Mouse (Mus musculus) thymus, postnatal 14 days (tissue): Measurements from ENCODE around the gene E130114P18Rik.
A peak's percentile ranks its signal among the peaks of the same experiment; 100 is the strongest.

Experiments used
- DNase-seq: peaks from one replicate; pipeline ENCODE4 v3.0.0; 2021

The E130114P18Rik gene

DNA sequence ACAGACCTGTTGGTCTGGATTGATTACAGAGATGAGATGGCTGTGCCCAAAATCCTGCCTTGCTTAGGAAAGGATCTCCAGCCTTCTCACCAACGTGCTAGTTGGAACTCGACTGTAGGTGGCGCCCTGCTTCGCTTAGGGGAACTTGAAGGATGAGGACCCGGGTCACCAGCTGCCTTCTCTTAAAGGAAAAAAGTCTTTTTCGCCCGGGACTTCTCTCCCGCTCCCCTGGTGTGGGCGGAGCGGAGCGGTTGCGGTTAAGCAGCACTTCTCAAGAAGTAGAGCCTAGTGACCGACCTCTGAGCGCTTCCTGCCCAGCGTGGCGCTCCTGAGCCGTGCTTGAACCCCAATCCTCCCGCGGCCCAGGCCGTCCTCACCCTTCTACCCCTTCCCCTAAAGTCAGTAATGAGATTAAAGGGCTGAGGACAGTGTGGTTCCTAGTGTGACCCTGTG is 26.8 kb downstream of the E130114P18Rik start:
- peak; percentile 92 for DNase-seq

DNA sequence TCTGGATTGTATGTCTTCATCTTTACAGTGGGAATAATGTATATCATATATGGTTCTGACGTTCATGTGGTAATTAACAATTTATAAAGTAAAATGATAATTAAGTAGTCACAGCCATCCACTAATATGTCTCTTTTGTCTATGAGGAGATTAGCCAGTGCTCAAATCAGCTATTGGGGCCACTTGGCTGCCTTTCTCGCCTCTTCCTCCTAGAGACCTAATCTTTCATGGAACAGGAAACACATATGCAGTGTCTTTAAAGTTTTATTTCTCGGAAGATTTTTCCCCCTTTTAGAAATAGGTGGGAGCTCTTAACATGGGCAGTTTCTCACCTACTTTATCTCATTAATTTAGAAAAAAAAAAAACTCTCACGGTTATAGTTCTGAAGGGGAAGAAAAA is 27.5 kb downstream of the E130114P18Rik start:
- DNase-seq, result no peak

DNA sequence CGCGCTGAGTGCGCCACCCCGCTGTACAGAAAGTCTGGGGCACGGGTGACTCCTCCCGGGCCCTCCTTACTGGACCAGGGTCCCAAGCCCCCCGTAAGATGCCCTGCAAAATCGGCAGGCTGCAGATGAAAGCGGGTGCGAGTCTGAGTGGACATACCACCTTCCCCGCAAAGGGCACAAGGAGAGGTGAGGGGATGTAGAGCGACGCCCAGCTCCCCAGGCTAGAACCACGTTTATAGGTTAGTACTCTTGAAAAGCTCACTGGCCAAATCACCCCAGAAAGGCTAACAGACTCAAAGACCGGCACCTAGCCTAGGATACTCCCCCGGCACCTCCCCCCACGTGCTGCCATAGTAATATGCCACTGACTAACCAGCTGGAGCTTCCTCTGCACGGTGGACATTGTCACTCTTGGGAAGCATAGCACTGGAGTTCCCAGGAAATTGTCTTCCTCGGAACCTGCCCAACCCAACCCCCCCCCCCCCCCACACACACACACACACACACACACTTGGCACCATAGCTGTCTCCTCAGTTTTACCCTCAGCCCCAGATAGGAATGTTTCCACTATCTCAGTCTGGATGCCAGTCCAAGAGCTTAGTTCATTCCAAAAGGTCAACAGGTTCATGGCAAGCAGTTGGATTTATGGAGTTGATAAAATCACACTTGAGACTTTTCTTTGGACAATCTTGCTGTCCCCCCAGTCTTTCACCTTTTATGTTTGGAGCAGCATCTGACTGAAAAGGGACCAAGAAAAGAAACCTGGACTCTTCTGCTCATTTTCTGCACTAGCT is 31.6 kb downstream of the E130114P18Rik start:
- no peak for DNase-seq

DNA sequence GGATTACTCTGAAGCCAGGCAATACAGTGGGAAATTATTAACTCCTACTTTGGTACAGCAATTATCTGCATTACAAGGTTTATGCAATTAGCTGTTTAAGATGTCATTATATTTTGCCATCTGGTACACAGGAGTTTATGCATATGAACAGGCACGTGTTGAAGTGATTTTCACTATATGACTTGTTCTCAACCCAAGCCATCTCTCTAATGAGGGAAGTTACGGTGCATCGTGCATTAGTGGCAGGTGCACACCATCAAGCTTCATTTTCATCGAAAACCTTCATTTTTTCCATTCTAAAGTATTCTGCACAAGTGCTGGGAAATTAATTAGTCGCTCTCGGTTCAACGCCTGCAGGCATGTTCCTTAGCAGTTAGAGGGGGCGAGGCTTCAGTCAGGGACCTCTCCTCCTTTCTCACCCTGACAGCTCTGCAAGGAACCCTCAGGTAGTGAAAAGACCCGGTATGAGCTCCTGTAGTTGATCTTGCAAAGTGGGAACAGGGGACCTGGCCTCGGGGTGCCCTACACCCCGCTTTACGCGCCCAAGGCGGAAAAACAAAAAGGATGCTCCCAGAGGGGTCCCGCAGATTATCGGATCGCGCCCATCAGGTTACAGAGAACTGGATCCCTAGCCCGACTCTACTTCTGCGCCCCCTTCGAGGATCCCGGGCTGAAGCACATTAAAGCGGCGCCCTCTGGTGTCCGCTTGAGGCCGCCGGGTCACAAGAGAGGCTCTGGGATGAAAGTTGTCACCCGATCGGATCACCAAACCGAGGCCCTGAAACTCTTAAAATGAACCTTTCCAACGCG is 32.4 kb downstream of the E130114P18Rik start:
- peak; percentile 84 for DNase-seq

DNA sequence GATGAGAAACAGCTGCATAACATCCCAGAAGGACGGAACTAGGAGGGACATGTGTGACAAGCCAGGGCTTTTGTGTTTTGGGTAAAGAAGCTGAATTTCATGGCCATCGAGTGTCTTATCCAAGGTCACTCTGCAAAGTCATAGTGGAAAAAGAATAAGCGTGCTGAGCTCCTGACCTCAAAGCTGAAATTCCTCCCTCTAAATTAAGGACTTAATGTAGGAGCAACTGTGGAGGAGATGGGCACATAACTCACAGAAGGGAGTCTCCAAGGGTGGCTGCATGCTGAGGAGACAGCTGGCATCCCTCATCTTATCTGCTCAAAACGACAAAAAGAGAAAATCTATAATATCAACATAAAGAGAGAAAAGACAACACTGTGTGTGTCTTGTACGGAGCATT is 33.9 kb downstream of the E130114P18Rik start:
- DNase-seq, result no peak

DNA sequence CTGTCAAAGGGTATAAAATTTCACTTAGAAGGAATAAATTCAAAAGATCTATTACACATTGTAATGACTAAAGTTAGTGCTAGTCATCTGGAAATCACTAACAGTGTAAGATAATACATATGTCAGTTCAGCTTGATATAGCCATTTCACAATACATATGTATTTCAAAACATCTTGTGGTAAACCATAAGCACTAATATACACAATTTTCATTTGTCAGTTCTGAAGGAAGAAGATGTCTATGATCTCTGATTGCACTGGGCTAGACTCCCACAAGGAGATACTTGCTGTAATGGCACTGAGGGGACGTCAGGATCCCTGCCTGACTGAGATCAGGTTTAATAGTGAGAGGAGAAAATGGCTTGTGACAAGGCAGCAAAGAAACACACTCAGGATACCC is 44.5 kb downstream of the E130114P18Rik start:
- no peak for DNase-seq

DNA sequence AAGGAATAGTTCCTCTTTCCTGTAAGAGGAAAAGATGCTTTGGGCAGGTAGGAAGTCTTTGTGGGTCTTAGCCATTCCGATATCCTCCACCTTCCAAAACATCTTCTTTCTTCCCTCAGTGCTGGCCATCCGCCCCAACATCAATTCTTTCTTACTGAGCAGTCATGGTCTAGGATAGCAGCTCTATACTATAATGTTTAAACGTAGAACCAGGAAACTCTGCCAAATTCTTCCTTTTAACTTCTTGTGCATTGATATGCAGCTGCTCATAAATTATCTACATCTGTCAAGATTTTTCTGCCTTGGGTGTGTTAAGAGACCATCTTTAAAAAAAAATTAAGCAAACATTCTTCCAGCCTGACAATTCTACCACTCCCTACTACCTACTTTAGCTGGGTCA is 47.5 kb downstream of the E130114P18Rik start:
- DNase-seq, result no peak

DNA sequence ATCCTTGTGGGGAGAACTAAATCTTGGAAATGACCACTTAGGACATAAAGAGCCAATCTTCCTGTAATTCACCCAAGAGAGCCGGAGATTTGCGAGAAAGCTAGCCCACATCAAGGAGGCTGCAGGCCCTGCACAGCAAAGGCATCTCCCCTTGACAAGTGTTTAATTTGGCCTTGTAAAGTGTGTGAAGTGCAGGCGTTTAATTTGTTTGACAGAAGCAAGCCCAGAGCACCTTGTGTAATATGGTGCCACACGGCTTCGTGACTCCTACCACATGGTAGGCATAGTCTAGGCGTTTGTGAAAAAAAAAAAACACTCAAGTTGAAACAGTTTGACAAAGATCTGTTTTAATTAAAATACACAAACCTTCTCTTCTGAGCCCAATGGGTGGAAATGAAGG is 47.9 kb downstream of the E130114P18Rik start:
- DNase-seq, result no peak

DNA sequence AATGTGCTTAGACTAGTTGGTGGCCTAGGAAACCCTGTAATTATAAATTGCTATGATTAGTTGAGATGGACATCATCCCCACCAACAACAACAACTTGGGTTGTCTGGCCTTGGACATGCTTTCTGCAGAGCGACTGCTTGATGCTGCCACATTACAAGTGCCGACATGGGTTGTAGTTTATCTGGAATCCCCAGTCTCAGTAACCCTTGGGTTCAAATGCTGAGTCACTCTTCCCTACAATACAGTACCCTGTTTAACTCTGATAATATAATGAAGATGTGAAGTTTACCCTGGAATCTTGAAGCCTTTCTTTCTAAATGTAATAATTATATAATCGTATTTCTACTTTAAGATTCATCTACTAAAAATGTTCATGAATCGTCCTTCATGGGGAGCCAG is 49.4 kb downstream of the E130114P18Rik start:
- no peak for DNase-seq

DNA sequence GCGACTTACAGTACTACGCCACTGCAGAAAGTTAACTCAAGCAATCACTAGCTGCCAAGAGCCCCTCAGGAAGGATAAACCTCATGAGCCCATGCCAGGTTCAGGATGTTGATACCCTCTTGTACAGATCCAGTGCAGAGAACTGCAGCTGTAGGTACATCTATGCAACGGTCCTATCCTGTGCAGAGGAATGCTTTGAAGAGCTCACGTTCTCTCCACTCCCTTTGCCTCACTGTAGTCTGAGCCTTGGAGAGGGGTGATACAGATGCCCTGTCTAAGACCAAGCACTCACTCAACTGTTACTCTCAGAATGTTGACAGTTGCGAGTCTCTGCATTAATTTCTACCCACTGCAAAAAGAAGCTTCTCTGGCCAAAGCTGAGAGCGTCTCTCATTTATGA is 54.5 kb downstream of the E130114P18Rik start:
- no peak for DNase-seq

DNA sequence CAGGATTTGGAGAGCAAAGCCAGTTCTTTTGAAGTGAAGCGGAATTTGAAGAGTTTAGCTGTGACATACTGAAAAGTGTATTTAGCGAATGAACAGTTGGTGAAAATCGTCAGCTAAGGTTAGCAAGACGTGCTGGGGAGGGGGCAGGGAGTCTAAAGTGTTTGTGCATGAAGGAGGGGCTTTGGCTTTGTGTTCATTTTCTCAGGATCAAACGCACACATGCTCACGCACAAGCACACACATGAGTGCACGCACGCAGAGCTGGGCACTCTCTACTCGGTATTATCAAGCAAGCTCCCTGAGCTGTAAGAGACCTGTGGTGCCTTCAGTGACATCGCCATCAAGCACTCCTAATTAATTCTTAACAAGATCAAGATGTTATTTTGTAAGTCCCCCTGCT is 55.2 kb downstream of the E130114P18Rik start:
- no peak for DNase-seq

DNA sequence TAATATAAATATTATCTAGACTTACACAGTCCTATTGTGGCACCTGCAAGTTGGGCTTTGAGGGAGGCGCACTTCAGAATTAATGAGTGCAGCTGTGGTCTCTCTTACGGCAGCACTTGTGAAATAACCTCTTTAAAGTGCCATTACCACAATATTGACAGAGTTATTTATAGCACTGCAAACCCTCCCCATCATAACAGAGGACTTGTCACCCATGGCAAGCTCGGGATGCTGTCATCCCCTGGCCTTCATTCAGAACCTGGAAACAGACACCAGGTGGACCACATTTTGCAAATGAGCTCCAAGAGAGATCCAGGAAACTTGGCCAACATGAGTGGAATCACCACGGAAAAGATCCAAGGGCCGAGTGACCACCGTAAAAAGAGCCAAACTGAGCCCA is 63.3 kb downstream of the E130114P18Rik start:
- no peak for DNase-seq

DNA sequence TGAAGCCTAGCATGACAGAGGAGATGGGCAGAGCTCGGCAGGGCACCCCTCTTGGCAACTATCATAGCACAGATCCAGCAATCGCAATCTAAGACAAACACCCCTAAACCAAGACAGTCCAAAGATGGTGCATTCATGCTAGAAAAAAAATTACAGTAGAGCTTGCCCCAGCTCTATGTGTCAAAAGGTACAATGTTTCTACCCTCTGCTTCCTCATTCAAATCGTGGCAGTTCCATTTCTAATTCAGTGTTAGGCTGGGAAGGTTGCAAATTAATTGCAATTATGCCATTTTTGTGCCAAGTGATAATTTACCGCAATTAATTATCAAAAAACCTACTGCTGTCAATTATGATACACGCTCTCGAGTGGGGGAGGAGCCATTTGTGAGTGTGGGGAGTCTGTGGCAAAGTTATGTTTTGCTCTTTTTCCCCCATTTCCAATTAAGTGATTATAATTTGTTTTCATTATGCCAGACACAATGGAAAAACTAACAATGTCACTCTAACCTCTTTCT is 63.7 kb downstream of the E130114P18Rik start:
- no peak for DNase-seq

DNA sequence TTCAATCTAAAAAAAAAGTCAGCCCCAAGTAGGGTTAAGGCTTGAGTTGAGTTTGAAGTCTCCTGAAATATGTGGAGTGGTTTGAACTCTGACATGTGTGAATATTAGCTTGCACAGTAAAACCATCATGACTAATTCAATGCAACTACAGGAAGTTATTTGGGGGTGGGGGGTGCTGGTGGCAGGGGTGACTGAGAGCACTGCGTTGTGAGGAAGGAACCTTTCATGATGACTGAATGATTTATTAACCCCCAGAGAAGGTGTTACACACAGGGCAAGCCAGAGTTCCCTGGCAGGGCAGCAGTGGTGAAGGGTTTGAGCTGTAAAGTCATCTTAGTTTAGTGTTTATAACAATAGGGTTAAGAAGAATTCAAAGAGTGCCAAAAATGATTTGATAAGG is 65.3 kb downstream of the E130114P18Rik start:
- DNase-seq, result no peak

DNA sequence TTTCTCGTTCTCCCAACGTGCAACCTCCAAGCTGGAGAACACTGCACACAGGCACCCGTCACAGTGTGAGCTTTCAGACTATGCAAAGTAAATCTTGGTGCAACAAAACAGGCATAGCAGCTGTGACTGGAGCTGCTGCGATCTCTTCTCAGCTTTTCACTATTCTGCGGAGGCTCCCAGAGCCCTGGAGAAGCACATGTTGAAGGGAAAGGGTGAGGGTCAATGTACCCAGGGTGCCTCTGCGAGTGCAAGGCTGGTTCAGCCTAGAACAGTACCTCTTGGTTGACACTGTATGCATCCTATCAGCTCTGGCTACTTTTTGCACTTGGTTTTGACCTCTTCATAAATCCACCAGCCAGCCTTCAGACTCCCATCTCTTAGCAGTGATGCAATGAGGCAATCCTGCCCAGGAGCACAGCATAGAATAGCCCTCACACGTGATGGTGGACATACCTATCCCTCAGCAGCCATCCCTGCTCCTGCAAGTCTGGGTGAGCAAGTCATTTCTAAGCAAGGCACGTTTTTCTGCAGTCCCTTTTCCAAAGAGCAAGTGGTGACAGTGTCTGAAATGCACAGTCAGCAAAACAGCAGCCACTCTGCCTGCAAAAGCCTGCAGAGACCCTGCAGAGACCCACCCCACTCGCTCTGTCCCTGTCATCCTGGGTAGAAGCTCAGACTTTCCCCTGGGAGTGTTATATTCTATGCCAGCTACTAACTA is 67.7 kb downstream of the E130114P18Rik start:
- DNase-seq, result no peak

DNA sequence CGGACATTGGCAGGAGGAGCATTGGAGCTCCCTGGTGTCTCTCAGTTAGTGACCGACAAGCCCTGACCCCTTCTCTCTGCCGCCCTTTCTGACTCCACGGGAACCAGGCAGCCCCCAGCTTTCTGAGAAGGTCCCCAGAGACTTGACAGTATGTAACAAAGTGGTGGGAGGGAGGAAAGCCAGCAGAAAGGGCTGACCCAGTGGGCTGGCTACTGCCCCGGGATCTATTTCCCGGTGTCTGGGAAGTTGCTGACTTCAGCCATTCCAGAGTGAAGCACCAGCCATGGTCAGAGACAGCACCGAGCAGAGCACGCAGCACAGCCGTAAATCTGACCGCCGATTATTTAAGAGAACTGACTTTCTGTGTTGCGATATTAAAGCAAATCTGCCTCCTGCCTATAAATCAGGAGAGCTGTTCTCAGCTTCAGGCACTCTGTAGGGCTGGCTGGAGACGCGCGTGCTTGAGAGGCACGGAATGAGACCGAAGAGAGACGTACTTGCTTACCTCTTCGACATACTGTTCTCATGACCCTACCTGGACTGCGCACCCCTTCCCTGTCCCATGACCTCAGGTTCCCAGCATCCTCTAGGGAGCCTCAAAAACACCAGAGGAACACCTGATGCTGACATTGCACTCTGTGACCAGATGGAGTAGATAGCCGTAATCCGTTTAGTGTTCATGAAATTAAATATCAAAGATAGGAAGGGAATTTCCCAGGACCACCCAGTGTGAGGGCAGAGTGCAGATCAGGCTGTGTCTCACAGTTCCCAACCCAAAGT is 70.3 kb downstream of the E130114P18Rik start:
- no peak for DNase-seq

DNA sequence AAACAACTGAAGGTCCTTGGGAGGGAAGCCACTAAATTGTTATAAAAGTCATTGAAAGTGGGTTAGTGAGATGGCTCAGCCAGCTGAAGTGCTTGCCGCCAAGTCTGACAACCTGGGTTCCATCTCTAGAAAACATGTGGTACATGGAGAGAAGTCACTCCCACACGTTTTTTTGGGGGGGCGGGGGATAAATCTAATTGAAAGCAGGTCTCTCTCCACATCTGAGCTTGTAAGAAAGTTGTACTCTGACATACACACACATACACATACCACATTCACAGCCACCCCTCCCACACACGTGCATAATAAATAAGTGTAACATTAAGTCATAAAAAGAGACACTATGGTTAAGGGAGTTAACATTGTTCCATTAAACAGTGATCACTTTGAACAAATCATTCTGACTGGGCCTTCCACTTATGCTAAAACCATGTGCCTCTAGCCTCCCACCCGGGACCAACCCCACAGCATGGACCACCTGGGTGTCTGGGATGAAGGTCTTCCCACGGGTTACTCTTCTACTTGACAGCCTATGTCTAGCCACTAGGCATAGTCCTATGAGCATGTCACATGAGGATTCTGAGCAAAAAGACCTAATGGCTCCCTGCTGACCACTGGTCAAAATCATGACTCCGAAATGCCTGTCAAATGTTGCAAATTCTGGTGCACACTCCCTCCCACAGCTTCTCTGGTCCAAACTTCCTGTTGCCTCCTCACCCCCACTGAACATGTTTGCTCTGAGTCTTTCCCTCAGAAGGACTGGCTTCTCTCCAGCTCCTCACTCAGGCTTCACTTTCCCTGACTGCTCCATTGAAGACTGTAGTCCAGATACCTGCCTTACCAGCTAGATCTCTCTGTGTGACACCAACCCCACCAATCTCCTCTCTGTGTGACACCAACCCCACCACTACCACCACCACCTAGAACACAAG is 80.9 kb downstream of the E130114P18Rik start:
- no peak for DNase-seq

DNA sequence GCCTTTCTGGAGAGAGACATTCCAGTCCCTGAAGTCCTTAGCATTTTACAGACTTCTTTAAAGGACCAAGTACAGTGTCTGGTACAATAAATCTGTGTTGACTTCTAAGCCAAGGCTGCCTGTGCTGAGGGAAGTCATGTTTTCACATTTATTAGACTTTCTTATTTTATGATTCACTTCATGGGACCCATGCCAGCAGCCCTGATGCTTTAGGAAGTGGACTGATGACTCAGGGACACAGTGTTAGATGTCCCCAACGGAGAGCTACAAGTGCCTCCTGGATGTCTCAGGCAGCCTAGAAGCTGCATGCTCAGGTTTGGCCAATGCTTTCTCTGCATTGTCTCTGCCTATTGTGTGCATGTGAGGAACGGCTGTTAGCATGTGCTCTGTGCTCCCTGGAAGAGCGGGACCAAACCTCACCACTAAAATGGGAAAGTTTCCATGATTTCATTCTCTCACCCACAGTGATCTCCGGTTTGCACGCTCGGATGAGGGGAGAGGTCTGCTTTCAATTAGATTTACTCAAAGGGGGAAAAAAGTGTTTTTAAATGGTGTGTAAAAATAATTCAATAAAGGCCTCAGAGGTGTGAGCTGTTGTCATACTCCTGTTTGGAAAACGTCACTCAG is 82.4 kb downstream of the E130114P18Rik start:
- no peak for DNase-seq

DNA sequence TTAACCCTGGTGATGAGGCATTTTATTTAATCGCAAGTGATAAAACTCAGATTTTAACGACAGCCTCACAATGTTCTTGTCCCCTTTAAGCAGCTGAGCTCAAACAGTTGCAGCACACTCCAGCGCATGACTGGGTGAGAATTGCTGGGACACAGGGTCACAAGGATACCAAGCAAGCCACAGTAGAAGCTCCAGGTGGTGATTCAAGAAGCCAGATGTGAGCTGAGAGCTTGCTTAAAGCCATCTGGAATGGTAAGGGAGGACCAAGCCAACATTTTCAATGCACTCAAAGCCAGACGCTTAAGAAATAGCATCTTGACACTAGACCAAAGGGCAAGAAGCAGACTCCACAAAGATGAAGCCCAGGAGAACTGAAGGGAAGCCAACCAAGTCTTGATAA is 83.9 kb downstream of the E130114P18Rik start:
- no peak for DNase-seq

DNA sequence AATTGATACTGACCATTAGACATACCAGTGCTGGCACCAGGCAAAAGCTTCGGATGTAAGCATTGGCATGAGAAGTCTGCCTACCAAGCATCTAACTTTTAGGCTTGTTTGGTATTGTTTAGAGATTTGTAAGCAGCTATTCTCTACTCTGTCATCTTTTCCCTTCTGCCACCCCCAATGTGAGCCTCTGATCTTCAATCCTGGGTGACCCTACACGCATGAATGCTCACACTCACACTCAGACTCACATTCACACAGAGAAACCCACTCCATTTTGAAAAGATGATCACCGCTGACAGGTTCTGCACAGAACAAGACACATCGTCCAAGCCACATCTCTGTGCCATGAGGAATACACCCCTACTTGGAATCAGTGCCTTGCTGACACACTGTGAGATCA is 84.8 kb downstream of the E130114P18Rik start:
- DNase-seq, result no peak

DNA sequence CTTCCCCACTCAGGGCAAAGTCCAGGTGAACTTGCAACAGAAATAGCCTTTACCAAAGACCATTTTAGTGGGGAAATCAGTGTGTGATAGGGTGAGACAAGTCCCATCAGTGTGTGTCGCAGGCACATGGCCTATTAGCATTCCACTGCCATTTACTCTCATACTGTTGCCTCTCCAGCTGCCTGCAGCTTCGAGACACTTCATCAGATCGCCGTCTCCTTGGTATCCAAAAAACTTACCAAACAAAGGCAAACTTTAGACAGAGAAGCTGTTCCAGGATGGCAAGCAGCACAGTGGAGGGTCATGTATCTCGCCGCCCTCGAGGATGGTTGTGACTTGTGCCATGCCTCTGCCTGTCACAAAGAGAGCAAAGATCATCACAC is 87.5 kb downstream of the E130114P18Rik start:
- no peak for DNase-seq
